Mouse (Mus musculus) neural tube, postnatal 0 days (tissue): ENCODE measurements around the gene Lin9. TPM values are rescaled to one million over a fixed set of nuclear protein-coding genes. Genes with fewer than 3 reads are reported as not detected.

ENCODE experiments used
- polyA plus RNA-seq: library from polyadenylated mRNA; unstranded; fragments of >200 nt; fragmentation: Nextera tagmentation; extraction: Ambion mirVana; gene quantifications from 2 replicates; pipeline ENCODE4 v1.2.1, GENCODE M21; 2015

Lin9 gene
- 3.6 and 4.2 TPM in 2 replicates for polyA plus RNA-seq

GRCm38 (mm10) chr1:180641137-180641517 lies at the start of gene Lin9:
Gene Lin9 (plus strand): TSS chr1:180641150.

GRCm38 (mm10) chr1:180696626-180697352 lies 55.8 kb downstream of the Lin9 start, which contains the start of gene Mixl1:
Gene Mixl1 (minus strand): TSS chr1:180697034.

GRCm38 (mm10) chr1:180725704-180726179 lies 84.8 kb downstream of the Lin9 start, which contains the start of gene Acbd3:
Gene Acbd3 (plus strand): TSS chr1:180726043.

Other genes with a start within 250 kb of the Lin9 start
- 38.6 and 43.0 TPM in 2 replicates for gene Stum, start 157.6 kb upstream of the Lin9 start, polyA plus RNA-seq
- 51.4 and 55.0 TPM in 2 replicates for gene Parp1, start 72.2 kb upstream of the Lin9 start, polyA plus RNA-seq
- gene Mixl1, start 55.9 kb downstream of the Lin9 start, polyA plus RNA-seq: not detected in 2 replicates
- 20.6 and 21.7 TPM in 2 replicates for gene Acbd3, start 84.9 kb downstream of the Lin9 start, polyA plus RNA-seq
- 1,707 and 1,709 TPM in 2 replicates for gene H3f3a, start 172.8 kb downstream of the Lin9 start, polyA plus RNA-seq
- 21.3 and 24.1 TPM in 2 replicates for gene Sde2, start 210.0 kb downstream of the Lin9 start, polyA plus RNA-seq